Mouse (Mus musculus) hematopoietic stem cell, adult 5-6 weeks (primary cell): ENCODE results near the gene Pla2g2c. TPM values are rescaled to one million over a fixed set of nuclear protein-coding genes. Genes with fewer than 3 reads are reported as not detected.

ENCODE experiments used
- ATAC-seq, 2 experiments: fragments of 125-278 bp in 1 of 2; replicated peaks in 1 of 2; 2 replicates each; pipeline ENCODE4 v1.8.0; 2016 to 2017; ENCODE audit warnings: inconsistent platforms in 2 of 2, mild to moderate bottlenecking in 2 of 2, moderate number of reproducible peaks in 2 of 2, low read depth in 1 of 2, moderate TSS enrichment in 1 of 2; ENCODE audit not compliant: low FRiP score in 2 of 2, poor library complexity in 2 of 2, severe bottlenecking in 2 of 2, insufficient read depth in 1 of 2, low TSS enrichment in 1 of 2
- total RNA-seq: library from RNA; stranded (forward); fragments of 172-1452, 232-1000 nt; gene quantifications from 2 replicates; pipeline ENCODE4 v1.2.3, GENCODE M21; 2017

Gene Pla2g2c
- not detected in 2 replicates for total RNA-seq

- peak; percentile 46 to 65; a peak in 3 of 4 replicates for ATAC-seq
Observed at GRCm38 (mm10) chr4:138724354-138725126, at the start of gene Pla2g2c. Gene Pla2g2c (plus strand): TSS chr4:138724792.

GRCm38 (mm10) chr4:138676480-138676879, 48.1 kb upstream of the Pla2g2c start:
- ATAC-seq: no peak

- no peak for ATAC-seq
Observed at GRCm38 (mm10) chr4:138677579-138677978, 47.0 kb upstream of the Pla2g2c start.

- no peak for ATAC-seq
Observed at GRCm38 (mm10) chr4:138680124-138680523, 44.5 kb upstream of the Pla2g2c start.

- ATAC-seq: no peak
Observed at GRCm38 (mm10) chr4:138682760-138683159, 41.8 kb upstream of the Pla2g2c start.

GRCm38 (mm10) chr4:138685813-138686212, 38.8 kb upstream of the Pla2g2c start:
- no peak for ATAC-seq

GRCm38 (mm10) chr4:138689094-138689512, 35.5 kb upstream of the Pla2g2c start:
- no peak for ATAC-seq

- ATAC-seq: no peak
Observed at GRCm38 (mm10) chr4:138690561-138690960, 34.0 kb upstream of the Pla2g2c start.

GRCm38 (mm10) chr4:138691443-138692181, 33.0 kb upstream of the Pla2g2c start:
- ATAC-seq: no peak

GRCm38 (mm10) chr4:138693043-138693692, 31.4 kb upstream of the Pla2g2c start:
- no peak for ATAC-seq

GRCm38 (mm10) chr4:138696720-138697119, 27.9 kb upstream of the Pla2g2c start:
- no peak for ATAC-seq

- no peak for ATAC-seq
Observed at GRCm38 (mm10) chr4:138697166-138697860, 27.3 kb upstream of the Pla2g2c start.

- ATAC-seq: no peak
Observed at GRCm38 (mm10) chr4:138698296-138698695, 26.3 kb upstream of the Pla2g2c start.

- 0 out of 4 replicates have a peak, but pooled peaks have one; percentile 42 to 48 for ATAC-seq
Observed at GRCm38 (mm10) chr4:138700184-138700982, 24.2 kb upstream of the Pla2g2c start.

GRCm38 (mm10) chr4:138701111-138701510, 23.5 kb upstream of the Pla2g2c start:
- ATAC-seq: no peak

- no peak for ATAC-seq
Observed at GRCm38 (mm10) chr4:138702031-138702430, 22.6 kb upstream of the Pla2g2c start.

- ATAC-seq: no peak
Observed at GRCm38 (mm10) chr4:138702528-138702927, 22.1 kb upstream of the Pla2g2c start.
